Mouse (Mus musculus): ENCODE data around the gene Macf1.
"Not testable (repeated sequence)": the region's sequence is repeated elsewhere in the genome, so short reads cannot be mapped to it uniquely, and the experiment has no call there.

The Macf1 gene

GRCm38 (mm10) chr4:123342642-123343470, 341.3 kb downstream of the Macf1 start, which contains the start of gene Bmp8a:
TSS of gene Bmp8a (minus strand) at chr4:123343252.
- peak; percentile 34 for DNase-seq (ENCODE audit: low spot score)

- no peak for DNase-seq (ENCODE audit: low spot score)
Measured at GRCm38 (mm10) chr4:123342091-123342641, 342.0 kb downstream of the Macf1 start.

GRCm38 (mm10) chr4:123340232-123340631, 343.9 kb downstream of the Macf1 start:
- no peak for DNase-seq (ENCODE audit: low spot score)

GRCm38 (mm10) chr4:123337693-123338092, 346.5 kb downstream of the Macf1 start:
- no peak for DNase-seq (ENCODE audit: low spot score)

GRCm38 (mm10) chr4:123335796-123336585, 348.2 kb downstream of the Macf1 start:
- DNase-seq (ENCODE audit: low spot score): no peak

- DNase-seq (ENCODE audit: low spot score): not testable (repeated sequence)
Measured at GRCm38 (mm10) chr4:123335244-123335643, 348.9 kb downstream of the Macf1 start.

GRCm38 (mm10) chr4:123334177-123334576, 350.0 kb downstream of the Macf1 start:
- DNase-seq (ENCODE audit: low spot score): no peak

- no peak for DNase-seq (ENCODE audit: low spot score)
Measured at GRCm38 (mm10) chr4:123333151-123333550, 351.0 kb downstream of the Macf1 start.

GRCm38 (mm10) chr4:123331961-123332360, 352.2 kb downstream of the Macf1 start:
- not testable (repeated sequence) for DNase-seq (ENCODE audit: low spot score)

- no peak for DNase-seq (ENCODE audit: low spot score)
Measured at GRCm38 (mm10) chr4:123331326-123331725, 352.8 kb downstream of the Macf1 start.

- DNase-seq (ENCODE audit: low spot score): no peak
Measured at GRCm38 (mm10) chr4:123328946-123329345, 355.2 kb downstream of the Macf1 start.

- no peak for DNase-seq (ENCODE audit: low spot score)
Measured at GRCm38 (mm10) chr4:123327630-123328029, 356.5 kb downstream of the Macf1 start.

GRCm38 (mm10) chr4:123326087-123326486, 358.1 kb downstream of the Macf1 start:
- DNase-seq (ENCODE audit: low spot score): no peak

GRCm38 (mm10) chr4:123323534-123323933, 360.6 kb downstream of the Macf1 start, which contains the start of gene Oxct2a:
TSS of gene Oxct2a (minus strand) at chr4:123323634.
- DNase-seq (ENCODE audit: low spot score): no peak

- DNase-seq (ENCODE audit: low spot score): not testable (repeated sequence)
Measured at GRCm38 (mm10) chr4:123322910-123323309, 361.2 kb downstream of the Macf1 start.

- no peak for DNase-seq (ENCODE audit: low spot score)
Measured at GRCm38 (mm10) chr4:123314497-123314896, 369.7 kb downstream of the Macf1 start.

- no peak for DNase-seq (ENCODE audit: low spot score)
Measured at GRCm38 (mm10) chr4:123313010-123313409, 371.1 kb downstream of the Macf1 start.

- DNase-seq (ENCODE audit: low spot score): no peak
Measured at GRCm38 (mm10) chr4:123311845-123312244, 372.3 kb downstream of the Macf1 start.

GRCm38 (mm10) chr4:123308292-123308691, 375.9 kb downstream of the Macf1 start:
- no peak for DNase-seq (ENCODE audit: low spot score)

- no peak for DNase-seq (ENCODE audit: low spot score)
Measured at GRCm38 (mm10) chr4:123306999-123307398, 377.2 kb downstream of the Macf1 start.

GRCm38 (mm10) chr4:123305789-123306188, 378.4 kb downstream of the Macf1 start:
- peak; percentile 57 for DNase-seq (ENCODE audit: low spot score)
